Comparison of ENCODE assay signal across 21 mouse cellular contexts in the genomic region with DNA sequence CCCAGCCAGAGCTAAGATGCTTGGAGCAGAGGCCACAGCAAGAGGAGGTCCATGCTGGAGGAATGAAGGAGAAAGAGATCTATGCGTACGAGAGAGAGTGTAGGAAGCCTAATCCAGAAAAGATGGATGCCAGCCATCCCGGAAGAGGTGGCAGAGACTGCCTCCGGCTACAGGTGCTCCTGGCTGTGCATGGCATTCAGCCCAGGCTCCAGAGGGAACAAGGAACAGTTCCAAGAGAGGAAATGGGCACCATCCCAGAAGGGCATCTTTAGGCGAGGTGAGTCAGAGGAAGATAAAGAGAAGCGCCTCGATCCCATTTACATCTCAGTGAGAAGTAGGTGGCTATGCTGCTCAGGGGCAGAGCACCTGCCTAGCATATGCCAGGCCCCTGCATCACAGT. TPM values are rescaled to one million over a fixed set of nuclear protein-coding genes. Genes with fewer than 3 reads are reported as not detected.
DNase-seq lines count a peak whose midpoint lies in the region; ATAC-seq and TF ChIP-seq lines count a peak whose summit lies in the region.
"Had no signal": no experiment of that assay in that cellular context is flagged by ENCODE, and none has a peak within 500 bp of the region (broad histone marks: within the 10 kb centered on the region; RNA-seq: fewer than 3 reads in every experiment).

No protein-coding gene starts in this region.

- H3K4me3 ChIP-seq in midbrain, postnatal 0 days (ENCODE audit: low read depth, low read length), result no peak overlapping the region
- H3K4me3 ChIP-seq in midbrain, embryonic 14.5 days (replicated peaks; ENCODE audit: low read depth, low read length), result no peak overlapping the region
- H3K4me3 ChIP-seq: embryonic facial prominence, embryonic 15.5 days; heart, adult 2 months; hindbrain, embryonic 13.5 days; midbrain, embryonic 12.5 days; stomach, embryonic 15.5 days had no signal

- H3K4me1 ChIP-seq in midbrain, postnatal 0 days (ENCODE audit: insufficient read depth, low read length), result no peaks in the 10 kb centered on the region
- H3K4me1 ChIP-seq in midbrain, embryonic 14.5 days (ENCODE audit: control insufficient read depth, insufficient read depth, low read length), result peaks cover 13% of the 10 kb centered on the region

- no peak overlapping the region for H3K4me2 ChIP-seq in midbrain, postnatal 0 days (ENCODE audit: low read depth, low read length, poor library complexity, severe bottlenecking)
- no peak overlapping the region for H3K4me2 ChIP-seq in midbrain, embryonic 14.5 days (ENCODE audit: low read length)
- H3K4me2 ChIP-seq: embryonic facial prominence, embryonic 15.5 days; hindbrain, embryonic 13.5 days; midbrain, embryonic 12.5 days; stomach, embryonic 15.5 days had no signal

- WGBS in midbrain, postnatal 0 days, result 65% methylated on average over 7 of the region's 7 CpGs
- WGBS in midbrain, embryonic 14.5 days, result 82% methylated on average over 7 of the region's 7 CpGs

- ATAC-seq in midbrain, postnatal 0 days (ENCODE audit: low FRiP score), result no peak
- no peak for ATAC-seq in midbrain, embryonic 14.5 days (ENCODE audit: low FRiP score, low TSS enrichment)
- ATAC-seq: intestine, embryonic 16.5 days; liver, postnatal 0 days had no signal

- no peak overlapping the region for H3K27ac ChIP-seq in midbrain, postnatal 0 days (ENCODE audit: low read depth, low read length)
- H3K27ac ChIP-seq in midbrain, embryonic 14.5 days (replicated peaks; ENCODE audit: low read depth, low read length), result no peak overlapping the region
- H3K27ac ChIP-seq: embryonic facial prominence, embryonic 15.5 days; heart, adult 2 months; hindbrain, embryonic 13.5 days; midbrain, embryonic 12.5 days; stomach, embryonic 15.5 days had no signal

- no peaks in the 10 kb centered on the region for H3K27me3 ChIP-seq in midbrain, postnatal 0 days (ENCODE audit: insufficient read depth, low read length)
- H3K27me3 ChIP-seq in midbrain, embryonic 14.5 days (ENCODE audit: control insufficient read depth, insufficient read depth, low read length), result no peaks in the 10 kb centered on the region
- H3K27me3 ChIP-seq: embryonic facial prominence, embryonic 15.5 days; hindbrain, embryonic 13.5 days; stomach, embryonic 15.5 days had no signal

- peak; percentile 36 for DNase-seq in adrenal gland, postnatal 10 days
- no peak for DNase-seq in adrenal gland, adult 18-20 months (ENCODE audit: low spot score in 2 of 2)
- peak; percentile 64 for DNase-seq in midbrain, postnatal 0 days (ENCODE audit: low spot score)
- no peak for DNase-seq in midbrain, embryonic 14.5 days
- peak; percentile 98 for DNase-seq in cerebellum, adult 11 months
- DNase-seq in cerebellum, postnatal 25 days, result peak; percentile 98 to 99
- DNase-seq in kidney, postnatal 25 days, result no peak
- DNase-seq in kidney, postnatal 10 days, result no peak
- DNase-seq: heart, adult 2 months; kidney, postnatal 14 days; liver, postnatal 0 days; thymus, postnatal 36 days had no signal

- TF ChIP-seq CTCF in midbrain, postnatal 0 days (IDR thresholded peaks at IDR 0.05), result no peak

- H3K9ac ChIP-seq in midbrain, postnatal 0 days (replicated peaks; ENCODE audit: low read length, poor library complexity, severe bottlenecking), result no peak overlapping the region
- H3K9ac ChIP-seq in midbrain, embryonic 14.5 days (replicated peaks; ENCODE audit: low read length), result no peak overlapping the region
- H3K9ac ChIP-seq: embryonic facial prominence, embryonic 15.5 days; hindbrain, embryonic 13.5 days; liver, postnatal 0 days; midbrain, embryonic 12.5 days; stomach, embryonic 15.5 days had no signal

- no peaks in the 10 kb centered on the region for H3K9me3 ChIP-seq in midbrain, postnatal 0 days (ENCODE audit: low read length)
- no peaks in the 10 kb centered on the region for H3K9me3 ChIP-seq in midbrain, embryonic 14.5 days (ENCODE audit: control insufficient read depth, low read length)
- H3K9me3 ChIP-seq: embryonic facial prominence, embryonic 15.5 days; hindbrain, embryonic 13.5 days; midbrain, embryonic 12.5 days; stomach, embryonic 15.5 days had no signal

- no peaks in the 10 kb centered on the region for H3K36me3 ChIP-seq in midbrain, postnatal 0 days (ENCODE audit: insufficient read depth, low read length)
- no peaks in the 10 kb centered on the region for H3K36me3 ChIP-seq in midbrain, embryonic 14.5 days (ENCODE audit: control insufficient read depth, insufficient read depth, low read length)
- H3K36me3 ChIP-seq: embryonic facial prominence, embryonic 15.5 days; hindbrain, embryonic 13.5 days; midbrain, embryonic 12.5 days; stomach, embryonic 15.5 days had no signal

RNA-seq across cellular contexts. Expression of a gene that starts 2.9 kb away (rescaled TPM):
- total RNA-seq in adrenal gland, postnatal 10 days (2021), result 10 to 100 TPM; 11.8 to 16.0 TPM
- total RNA-seq in adrenal gland, adult 18-20 months (2021), result 10 to 100 TPM; 10.8 to 20.2 TPM
- 68.2 and 71.9 TPM in 2 replicates for total RNA-seq in midbrain, postnatal 0 days (2014; rRNA removed)
- polyA plus RNA-seq in midbrain, postnatal 0 days (2015; fragmentation: Nextera tagmentation; extraction: Ambion mirVana), result 53.9 and 54.7 TPM in 2 replicates
- polyA plus RNA-seq in midbrain, embryonic 14.5 days (2014; fragmentation: Nextera tagmentation; extraction: Ambion mirVana), result 45.4 and 54.2 TPM in 2 replicates

RNA-seq across cellular contexts. Expression of a gene that starts 10.2 kb away (rescaled TPM):
- total RNA-seq in adrenal gland, postnatal 10 days (2021), result 10 to 100 TPM; 44.1 to 53.0 TPM
- 10 to 100 TPM; 32.4 to 33.4 TPM for total RNA-seq in adrenal gland, adult 18-20 months (2021)
- 0.14 TPM in 1 of 2 replicates, not detected in the other for total RNA-seq in midbrain, postnatal 0 days (2014; rRNA removed)
- polyA plus RNA-seq in midbrain, postnatal 0 days (2015; fragmentation: Nextera tagmentation; extraction: Ambion mirVana), result 0.25 TPM in 2 replicates
- polyA plus RNA-seq in midbrain, embryonic 14.5 days (2014; fragmentation: Nextera tagmentation; extraction: Ambion mirVana), result 0.15 and 0.17 TPM in 2 replicates

RNA-seq across cellular contexts. Expression of a gene that starts 44.3 kb away (rescaled TPM):
- 10 to 100 TPM; 93.3 to 96.3 TPM for total RNA-seq in adrenal gland, postnatal 10 days (2021)
- total RNA-seq in adrenal gland, adult 18-20 months (2021), result 100 to 1,000 TPM; 107 to 138 TPM
- 36.3 and 54.3 TPM in 2 replicates for total RNA-seq in midbrain, postnatal 0 days (2014; rRNA removed)
- 44.1 and 48.5 TPM in 2 replicates for polyA plus RNA-seq in midbrain, postnatal 0 days (2015; fragmentation: Nextera tagmentation; extraction: Ambion mirVana)
- polyA plus RNA-seq in midbrain, embryonic 14.5 days (2014; fragmentation: Nextera tagmentation; extraction: Ambion mirVana), result 16.5 and 17.2 TPM in 2 replicates

RNA-seq across cellular contexts. Expression of a gene that starts 47.1 kb away (rescaled TPM):
- not detected for total RNA-seq in adrenal gland, postnatal 10 days (2021)
- not detected for total RNA-seq in adrenal gland, adult 18-20 months (2021)
- not detected in 2 replicates for total RNA-seq in midbrain, postnatal 0 days (2014; rRNA removed)
- polyA plus RNA-seq in midbrain, postnatal 0 days (2015; fragmentation: Nextera tagmentation; extraction: Ambion mirVana), result not detected in 2 replicates
- polyA plus RNA-seq in midbrain, embryonic 14.5 days (2014; fragmentation: Nextera tagmentation; extraction: Ambion mirVana), result not detected in 2 replicates
- total RNA-seq: heart, adult 2 months had no signal
- polyA plus RNA-seq: embryonic facial prominence, embryonic 15.5 days; forebrain, embryonic 11.5 days; heart, adult 2 months; heart, embryonic 16.5 days; hindbrain, embryonic 13.5 days; intestine, embryonic 16.5 days; limb, embryonic 14.5 days; liver, postnatal 0 days; midbrain, embryonic 12.5 days; small intestine, adult 2 months; stomach, embryonic 15.5 days had no signal

RNA-seq across cellular contexts. Expression of a gene that starts 57.2 kb away (rescaled TPM):
- total RNA-seq in adrenal gland, postnatal 10 days (2021), result 10 to 100 TPM in 1 of 2 experiments, 1 to 10 TPM in 1; 8.7 to 10.3 TPM
- 10 to 100 TPM in 1 of 2 experiments, 1 to 10 TPM in 1; 8.8 to 13.0 TPM for total RNA-seq in adrenal gland, adult 18-20 months (2021)
- 59.1 and 68.4 TPM in 2 replicates for total RNA-seq in midbrain, postnatal 0 days (2014; rRNA removed)
- polyA plus RNA-seq in midbrain, postnatal 0 days (2015; fragmentation: Nextera tagmentation; extraction: Ambion mirVana), result 33.9 and 40.7 TPM in 2 replicates
- 22.5 and 23.9 TPM in 2 replicates for polyA plus RNA-seq in midbrain, embryonic 14.5 days (2014; fragmentation: Nextera tagmentation; extraction: Ambion mirVana)

Comparison
In these comparisons a context has a peak if more than half of its experiments do, and no peak if none do; other contexts are left out.
1. DNase-seq: peak in adrenal gland, postnatal 10 days (single experiment), midbrain, postnatal 0 days (single experiment), cerebellum, adult 11 months (single experiment) and cerebellum, postnatal 25 days (2 of 2); none in adrenal gland, adult 18-20 months (0 of 2), midbrain, embryonic 14.5 days (single experiment), kidney, postnatal 25 days (0 of 2) and kidney, postnatal 10 days (single experiment).
2. RNA of a gene that starts 10.2 kb away (total RNA-seq): 44.1 to 53.0 TPM in adrenal gland, postnatal 10 days and 32.4 to 33.4 TPM in adrenal gland, adult 18-20 months; 0.14 TPM in midbrain, postnatal 0 days; every median in the first group is over 10 times any median in the second.